Mouse (Mus musculus): ENCODE data around the gene Nkrf. TPM values are rescaled to one million over a fixed set of nuclear protein-coding genes. Genes with fewer than 3 reads are reported as not detected.

Gene Nkrf
- polyA plus RNA-seq, 1 experiment from 2014 or later, result 2.3 TPM

DNA sequence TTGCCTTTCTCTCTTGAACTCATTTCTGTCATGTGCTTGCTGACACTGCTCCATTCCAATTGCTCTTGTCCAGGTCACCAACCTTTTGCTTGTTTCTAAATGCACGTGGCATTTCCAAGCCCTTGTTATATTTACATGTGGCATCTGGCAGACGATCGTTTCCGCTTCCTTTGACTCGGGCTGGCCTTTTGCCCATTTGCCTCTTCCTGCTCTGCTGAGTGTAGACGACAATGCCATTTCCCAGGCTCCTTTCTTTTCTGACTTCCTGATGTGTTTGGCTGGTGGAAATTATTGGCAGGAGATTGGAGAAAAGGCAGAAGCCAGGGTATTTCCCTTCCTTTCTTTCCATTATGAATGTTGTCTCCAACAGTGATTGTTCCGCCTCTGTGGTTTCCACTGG, 63.3 kb downstream of the Nkrf start:
- Histone ChIP-seq H3K27me3 (ENCODE audit: low read depth, poor library complexity, severe bottlenecking) (no peaks in the 10 kb centered on the region), H3K36me3 (no peaks in the 10 kb centered on the region), H3K9me3 (replicated peaks) (no peaks in the 10 kb centered on the region), H3K4me3 (no peak overlapping the region), H3K27ac (no peak overlapping the region), H3K4me1 (no peaks in the 10 kb centered on the region)
- no peak for DNase-seq (ENCODE audit: low spot score)
- WGBS, result 85% methylated on average over 7 of the region's 7 CpGs

Other genes starting within 250 kb of the Nkrf start
- 1.6 and 2.3 TPM in 2 replicates for gene Slc25a43, start 159.2 kb downstream of the Nkrf start, polyA plus RNA-seq (2016; fragmentation: Nextera tagmentation; extraction: Ambion mirVana)
- gene Slc25a5, start 107.2 kb downstream of the Nkrf start, polyA plus RNA-seq (2016; fragmentation: Nextera tagmentation; extraction: Ambion mirVana), result 728 and 870 TPM in 2 replicates
- gene Ube2a, start 29.0 kb downstream of the Nkrf start, polyA plus RNA-seq (2016; fragmentation: Nextera tagmentation; extraction: Ambion mirVana), result 125 TPM in 2 replicates
- 32.0 and 32.6 TPM in 2 replicates for gene C330007P06Rik, start 28.8 kb downstream of the Nkrf start, polyA plus RNA-seq (2016; fragmentation: Nextera tagmentation; extraction: Ambion mirVana)
- 38.8 and 59.0 TPM in 2 replicates for gene Sept6, start 88.9 kb upstream of the Nkrf start, polyA plus RNA-seq (2016; fragmentation: Nextera tagmentation; extraction: Ambion mirVana)
- 0.09 and 0.15 TPM in 2 replicates for gene Sowahd, start 145.9 kb upstream of the Nkrf start, polyA plus RNA-seq (2016; fragmentation: Nextera tagmentation; extraction: Ambion mirVana)
- gene Rpl39, start 182.5 kb upstream of the Nkrf start, polyA plus RNA-seq (2016; fragmentation: Nextera tagmentation; extraction: Ambion mirVana), result 429 and 521 TPM in 2 replicates
- 14.0 and 18.4 TPM in 2 replicates for gene Upf3b, start 207.4 kb upstream of the Nkrf start, polyA plus RNA-seq (2016; fragmentation: Nextera tagmentation; extraction: Ambion mirVana)
- 16.8 and 20.2 TPM in 2 replicates for gene Nkap, start 223.9 kb upstream of the Nkrf start, polyA plus RNA-seq (2016; fragmentation: Nextera tagmentation; extraction: Ambion mirVana)

Measured in limb, embryonic 10.5 days (tissue).